Mouse (Mus musculus): ENCODE measurements at regions not wholly inside any gene's neighbourhood (a gene's known extent, or its start where the extent isn't known, plus 50 kb on each side); places are given as distances from the start of the nearest gene placed in this dataset.

GRCm38 (mm10) chr13:4772324-4772723 lies 163.3 kb upstream of the Akr1e1 start:
- TF ChIP-seq GATA1 (IDR thresholded peaks at IDR 0.05; ENCODE audit: borderline replicate concordance, low read length) (no peak), FLI1 (IDR thresholded peaks at IDR 0.05; ENCODE audit: low read length) (no peak)
